Mouse (Mus musculus): Measurements from ENCODE around the gene Eif1b.

Eif1b gene

GRCm38 (mm10) chr9:120492010-120492399 is at the start of gene Eif1b:
Eif1b (plus strand) TSS chr9:120492232.
- DNase-seq (ENCODE audit: low spot score in 2 of 2): no peak

DNA sequence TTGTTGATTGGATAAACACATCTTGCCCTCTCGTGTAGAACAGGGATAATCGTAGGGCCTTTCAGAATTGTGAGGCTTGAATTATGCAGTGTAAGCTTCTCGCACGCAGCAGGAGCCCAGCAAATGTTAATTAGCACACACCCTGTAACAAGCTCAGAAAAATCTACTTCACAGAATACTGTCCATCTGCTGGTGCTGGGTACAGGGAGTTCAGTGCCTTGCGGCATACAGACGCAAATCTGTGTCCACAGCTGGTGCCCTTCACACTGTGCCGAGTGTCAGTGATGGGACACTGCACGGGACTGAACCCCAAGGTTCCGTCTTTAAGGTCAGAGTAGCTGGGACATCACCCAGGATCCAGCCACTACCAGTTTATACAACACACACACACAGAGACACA is 47.4 kb upstream of the Eif1b start:
- DNase-seq (ENCODE audit: low spot score in 2 of 2): peak; percentile 21 to 36

DNA sequence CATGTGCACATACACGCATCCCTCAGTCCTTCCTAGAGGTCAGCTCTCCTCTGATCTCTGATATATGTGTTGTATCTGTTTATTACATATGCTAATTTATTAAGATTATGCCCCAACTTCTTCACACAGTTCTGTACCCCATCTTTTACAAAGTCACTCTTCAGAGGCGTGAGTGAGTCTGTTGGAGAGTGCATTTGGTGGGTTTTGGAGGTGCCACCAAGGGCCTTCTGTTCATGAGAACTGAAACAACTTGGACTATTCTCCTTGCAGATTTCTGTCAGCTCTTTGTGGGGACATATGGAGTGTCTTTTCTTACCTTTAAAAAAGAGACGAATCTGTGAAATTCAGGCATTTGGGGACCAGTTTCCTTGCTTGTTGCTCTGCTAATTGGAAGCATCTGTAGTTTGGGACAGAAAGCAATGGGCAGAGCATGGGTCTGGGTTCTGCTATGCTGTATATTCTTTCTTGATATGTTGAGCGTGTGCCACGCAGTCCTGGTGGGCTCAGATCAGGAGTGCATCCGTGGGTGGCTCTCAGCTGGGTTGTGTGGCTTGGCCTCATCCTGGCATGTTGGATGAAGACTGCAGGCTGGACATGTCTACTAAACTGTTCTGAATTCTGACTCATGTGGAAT is 42.2 kb upstream of the Eif1b start:
- no peak for DNase-seq (ENCODE audit: low spot score in 2 of 2)

DNA sequence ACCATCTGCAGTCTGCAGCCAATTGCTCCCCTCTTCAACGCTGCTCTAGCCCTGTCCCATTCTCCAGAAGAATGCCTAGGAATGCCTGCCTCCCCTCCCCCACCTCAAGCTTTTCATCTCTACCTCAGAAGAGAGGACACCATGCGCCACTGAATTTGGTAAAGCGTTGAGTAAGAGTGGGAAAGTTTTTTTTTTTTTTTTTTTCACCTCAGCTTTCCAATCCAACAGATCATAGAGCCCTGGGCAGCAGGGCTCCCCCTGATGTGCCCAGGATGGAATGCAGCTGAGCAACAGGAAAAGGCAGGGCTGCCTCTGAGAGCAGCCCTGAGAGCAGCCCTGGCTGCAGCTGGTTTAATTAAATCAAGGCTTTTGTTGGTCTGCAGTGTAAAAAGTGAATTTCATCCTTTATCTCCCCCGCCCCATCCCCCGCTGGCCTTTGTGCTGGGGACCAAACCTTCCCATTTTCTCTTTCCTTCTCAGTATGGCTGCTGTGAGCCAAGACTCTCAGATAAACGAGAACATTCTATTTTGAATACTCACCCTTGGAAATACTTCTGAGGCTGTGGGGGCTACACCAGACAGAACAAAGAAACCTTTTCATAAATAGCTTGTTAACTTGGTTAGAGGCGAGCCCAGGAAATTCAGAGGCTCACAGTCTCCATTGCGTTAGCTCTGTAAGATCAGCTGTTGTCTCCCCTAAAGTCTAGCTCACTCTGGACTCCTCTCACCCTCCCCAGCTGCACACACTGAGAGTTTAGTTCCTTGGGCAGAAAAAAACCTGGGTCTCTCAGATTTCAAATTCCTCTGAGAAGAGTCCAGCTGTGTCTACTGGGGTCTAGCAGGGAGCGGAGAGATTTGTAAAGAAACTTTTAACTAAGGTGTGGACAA is 36.0 kb upstream of the Eif1b start:
- peak in 1 of 2 experiments; percentile 43 for DNase-seq (ENCODE audit: low spot score in 2 of 2)

DNA sequence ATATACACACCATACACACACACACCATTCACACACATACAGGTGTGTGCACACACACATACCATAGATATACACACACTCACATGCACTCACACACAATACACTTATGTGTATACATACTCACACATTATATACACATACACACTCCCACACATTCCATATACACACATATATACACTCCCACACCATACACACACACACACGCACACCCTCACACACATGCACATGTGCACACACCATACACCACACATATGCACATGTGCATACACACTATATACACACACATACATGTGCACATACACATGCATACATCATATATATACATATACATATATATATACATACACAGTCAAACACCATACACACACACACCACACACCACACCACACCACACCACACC is 21.6 kb upstream of the Eif1b start:
- DNase-seq (ENCODE audit: low spot score in 2 of 2): no peak

GRCm38 (mm10) chr9:120481644-120482043 is 10.4 kb upstream of the Eif1b start:
- DNase-seq (ENCODE audit: low spot score in 2 of 2): no peak

DNA sequence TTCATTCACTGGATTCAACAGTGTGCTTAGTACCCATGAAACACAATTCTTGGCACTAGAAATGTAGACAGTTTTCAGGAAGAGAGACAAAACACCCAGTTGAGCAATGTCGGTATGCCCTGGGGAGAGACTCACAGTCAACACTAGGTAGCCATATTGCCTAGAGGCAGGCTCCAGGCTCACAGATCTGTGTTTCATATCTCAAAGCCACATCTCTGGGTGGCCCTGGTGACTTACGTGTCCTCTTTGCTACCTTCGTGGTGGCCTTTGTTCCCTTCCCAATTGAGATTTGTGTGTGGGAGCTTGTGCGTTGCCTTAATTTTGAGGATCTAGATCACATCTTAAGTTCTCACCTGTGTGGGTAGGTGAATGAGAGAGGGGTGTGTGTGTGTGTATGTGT is 9.7 kb upstream of the Eif1b start:
- no peak for DNase-seq (ENCODE audit: low spot score in 2 of 2)

GRCm38 (mm10) chr9:120483101-120483500 is 8.9 kb upstream of the Eif1b start:
- no peak for DNase-seq (ENCODE audit: low spot score in 2 of 2)

DNA sequence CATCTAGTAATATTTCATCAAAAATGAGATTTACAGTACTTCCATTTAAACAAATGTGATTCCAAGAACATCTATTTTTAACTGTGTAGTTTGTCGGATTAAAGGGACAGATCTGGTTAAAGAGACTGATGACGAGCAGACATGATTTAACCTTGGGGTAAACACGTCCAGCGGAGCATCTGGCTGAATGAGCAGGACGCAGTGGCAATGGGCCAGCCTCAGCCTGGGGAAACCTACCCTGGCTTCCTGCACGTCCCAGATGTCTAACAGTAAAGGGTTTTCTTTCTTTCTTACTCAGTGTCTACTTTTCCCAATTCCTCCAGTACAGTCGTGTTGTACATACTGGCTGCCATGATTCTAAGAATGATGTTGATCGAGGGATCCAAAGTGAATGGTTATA is 5.0 kb upstream of the Eif1b start:
- DNase-seq (ENCODE audit: low spot score in 2 of 2): no peak

- no peak for DNase-seq (ENCODE audit: low spot score in 2 of 2)
Measured at GRCm38 (mm10) chr9:120491509-120491908, 523 bp upstream of the Eif1b start.

DNA sequence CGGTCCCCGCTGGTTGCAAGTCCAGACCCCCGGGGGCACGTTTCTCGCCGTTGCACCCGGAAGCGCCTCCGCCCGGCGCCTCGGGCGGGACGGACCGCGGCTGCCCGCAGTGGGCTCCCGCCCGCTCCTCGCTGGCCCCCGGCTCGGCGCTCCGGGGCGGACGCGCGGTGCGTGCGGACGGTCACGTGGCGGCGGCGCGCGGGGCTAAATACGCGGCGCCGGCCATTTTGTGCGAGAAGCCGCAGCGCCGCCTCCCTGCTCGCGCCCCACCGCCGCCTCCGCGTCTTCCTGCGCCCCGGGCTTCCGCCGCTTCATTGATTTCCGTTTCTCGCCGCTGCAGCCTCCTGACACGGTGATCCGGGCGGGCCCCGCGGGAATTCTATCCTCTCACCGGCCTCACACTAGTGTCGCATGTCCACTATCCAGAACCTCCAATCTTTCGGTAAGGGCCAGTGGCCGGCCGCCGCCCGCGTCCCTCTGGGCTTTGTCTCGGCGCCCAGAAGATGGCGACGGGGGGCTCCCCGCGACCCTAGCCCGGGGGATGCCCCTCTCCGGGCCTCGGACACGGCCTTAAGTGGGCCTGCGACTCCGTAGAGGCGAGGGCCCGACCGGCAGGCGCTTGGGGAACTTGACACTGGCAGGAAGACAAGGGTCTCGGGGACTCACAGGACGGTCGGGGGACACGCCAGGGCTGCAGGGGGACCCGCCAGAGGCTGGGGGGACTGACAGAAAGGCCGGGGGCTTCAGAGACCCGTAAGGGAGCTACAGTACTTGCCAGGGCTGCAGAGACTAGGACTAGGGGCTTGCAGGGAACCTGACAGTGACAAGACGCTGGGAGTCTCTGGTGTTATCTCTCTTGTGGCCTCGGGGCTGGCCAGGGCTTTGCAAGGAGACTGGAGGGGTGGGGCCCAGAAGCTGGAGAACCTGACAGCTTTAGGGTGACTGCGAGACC is 644 bp downstream of the Eif1b start:
- DNase-seq (ENCODE audit: low spot score in 2 of 2): peak; percentile 74 to 79

DNA sequence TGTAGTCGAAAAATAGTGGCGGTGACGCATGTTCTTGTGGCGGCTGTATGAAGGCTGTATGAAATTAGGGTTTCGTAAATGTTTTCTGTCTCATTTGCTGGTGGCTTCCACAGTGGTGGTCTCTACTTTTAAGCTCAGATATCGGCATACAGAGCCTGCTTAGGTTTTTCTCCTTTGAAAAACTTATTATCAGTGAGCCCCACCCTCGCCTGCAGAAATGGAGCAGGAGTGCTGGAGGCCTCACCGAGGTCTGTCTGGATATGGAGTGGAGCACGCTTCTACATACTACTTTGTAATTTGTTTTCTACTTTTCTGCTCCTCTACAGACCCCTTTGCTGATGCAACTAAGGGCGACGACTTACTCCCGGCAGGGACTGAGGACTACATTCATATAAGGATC is 1.7 kb downstream of the Eif1b start:
- no peak for DNase-seq (ENCODE audit: low spot score in 2 of 2)

GRCm38 (mm10) chr9:120496691-120497090 is 4.7 kb downstream of the Eif1b start:
- peak; percentile 63 to 79 for DNase-seq (ENCODE audit: low spot score in 2 of 2)

DNA sequence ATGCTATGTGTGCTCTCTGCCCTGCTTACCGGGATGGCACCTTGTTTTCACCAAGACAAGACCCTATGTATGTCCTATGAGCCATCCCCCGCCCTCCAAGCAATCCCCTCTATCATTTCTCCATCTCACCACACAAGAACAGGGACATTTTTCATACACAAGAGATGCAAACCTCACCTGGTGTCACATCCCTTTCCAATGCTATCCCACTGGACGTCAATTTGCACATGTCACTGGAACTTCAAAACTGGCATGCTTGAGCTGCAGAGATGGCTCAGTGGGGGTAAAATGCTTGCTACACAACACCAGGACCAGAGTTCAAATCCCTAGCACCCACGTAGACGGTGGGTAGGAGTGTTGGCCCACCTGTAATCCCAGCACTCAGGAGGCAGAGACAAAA is 6.0 kb downstream of the Eif1b start:
- DNase-seq (ENCODE audit: low spot score in 2 of 2): no peak

DNA sequence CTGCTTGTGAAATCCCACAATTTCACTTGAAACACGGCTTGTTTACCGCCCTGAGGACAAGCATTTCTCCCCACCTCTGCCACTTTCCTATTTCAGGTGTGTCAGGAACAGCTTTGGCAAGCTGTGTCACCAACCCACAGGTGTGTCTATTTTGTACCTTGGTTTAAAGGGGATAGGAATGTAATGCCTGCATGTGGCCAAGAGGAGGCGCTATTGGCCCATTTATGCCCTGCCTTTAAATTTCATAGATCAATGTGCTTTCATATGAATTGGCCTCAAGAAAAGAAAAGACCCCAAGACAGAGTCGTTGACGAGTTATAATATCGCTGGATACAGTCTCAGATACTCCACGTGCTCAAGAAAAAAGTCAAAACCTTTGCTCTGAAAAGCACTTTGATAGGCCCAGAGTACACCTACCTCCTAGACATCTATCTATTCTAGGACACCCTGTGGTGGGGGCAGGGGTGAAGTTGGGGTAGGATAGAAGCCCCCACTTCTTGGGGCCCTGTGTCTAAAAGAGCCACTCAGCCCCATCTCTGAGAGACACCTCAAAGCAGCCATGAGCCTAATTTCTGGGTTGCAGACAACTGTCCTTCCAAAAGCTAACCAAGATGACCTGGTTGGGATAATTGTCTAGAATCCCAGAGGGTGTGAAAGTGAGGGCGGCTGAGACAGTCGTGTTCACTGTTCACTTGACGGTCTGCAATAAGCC is 9.3 kb downstream of the Eif1b start:
- no peak for DNase-seq (ENCODE audit: low spot score in 2 of 2)

DNA sequence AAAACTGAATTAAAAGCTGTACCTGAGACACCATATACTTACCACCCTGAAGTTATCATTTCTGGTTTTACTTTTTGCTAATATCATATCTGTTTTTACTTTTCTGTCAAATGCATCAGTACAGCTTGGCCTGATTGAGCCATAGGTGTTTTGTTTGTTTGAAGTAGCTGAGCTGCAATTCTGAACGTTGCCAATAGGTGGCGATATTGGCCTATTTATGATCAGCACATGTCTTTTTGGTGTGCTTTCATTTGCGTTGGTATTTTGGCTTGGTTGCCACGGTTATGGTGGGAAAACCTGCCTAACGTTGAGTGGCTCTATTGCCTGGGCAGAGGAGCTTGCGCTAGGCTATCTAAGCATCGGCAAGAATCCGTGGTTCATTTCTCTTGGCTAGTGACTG is 10.0 kb downstream of the Eif1b start:
- peak; percentile 73 to 83 for DNase-seq (ENCODE audit: low spot score in 2 of 2)

DNA sequence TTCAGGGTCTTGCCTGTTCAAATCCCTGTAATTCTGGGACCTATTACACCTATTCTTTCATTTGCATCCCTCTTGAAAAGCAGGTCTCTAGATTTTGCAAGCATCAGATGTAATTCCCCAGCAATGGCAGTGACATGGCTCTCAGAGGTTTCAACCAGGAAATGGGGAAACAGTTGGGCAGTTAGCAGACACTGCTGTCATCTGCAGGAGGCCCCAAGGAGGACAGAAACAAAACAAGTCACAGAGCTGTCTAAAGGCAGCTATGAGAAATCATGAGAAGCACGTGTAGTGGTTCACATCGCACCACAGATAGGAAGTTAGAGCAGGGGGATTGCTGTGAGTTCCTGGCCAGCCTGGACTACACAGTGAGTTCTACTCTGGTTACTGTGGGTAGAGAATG is 12.4 kb downstream of the Eif1b start:
- no peak for DNase-seq (ENCODE audit: low spot score in 2 of 2)

DNA sequence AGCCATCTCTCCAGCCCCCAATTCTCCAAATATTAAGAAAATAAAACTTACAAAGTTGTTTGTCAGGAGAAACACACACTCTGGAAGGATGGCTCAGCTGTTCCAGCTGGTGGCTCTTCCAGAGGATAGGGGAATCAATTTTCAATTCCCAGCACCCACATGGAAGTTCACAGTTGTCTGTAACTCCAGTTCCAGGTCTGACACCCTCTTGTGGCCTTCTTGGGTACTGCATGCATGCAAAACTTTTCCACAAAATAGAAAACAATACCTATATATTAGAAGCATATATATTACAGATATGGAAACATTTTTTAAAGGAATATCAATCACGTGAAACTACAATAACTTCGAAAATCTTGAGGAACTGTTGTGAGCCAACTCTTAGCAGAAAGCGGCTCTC is 19.7 kb downstream of the Eif1b start:
- peak in 1 of 2 experiments; percentile 20 for DNase-seq (ENCODE audit: low spot score in 2 of 2)

DNA sequence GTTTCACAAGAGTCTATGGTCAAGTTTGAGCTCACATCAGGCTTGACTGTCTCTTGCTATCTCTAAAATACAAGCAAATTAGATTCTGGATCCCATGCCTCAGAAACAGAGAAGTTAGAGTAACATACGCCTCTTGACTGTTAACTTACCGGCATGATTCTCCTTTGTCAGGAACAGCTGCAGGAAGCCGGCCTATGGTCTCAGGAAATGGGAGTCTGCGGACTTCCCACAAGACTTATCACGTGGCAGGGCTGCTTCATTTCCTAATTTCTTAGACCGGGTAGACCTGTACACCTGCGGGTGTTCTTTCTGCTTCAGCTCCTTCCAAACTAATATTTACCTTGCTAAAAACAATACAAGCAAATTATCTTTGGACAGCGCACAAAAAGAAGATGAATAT is 24.7 kb downstream of the Eif1b start:
- DNase-seq (ENCODE audit: low spot score in 2 of 2): no peak

- no peak for DNase-seq (ENCODE audit: low spot score in 2 of 2)
Measured at GRCm38 (mm10) chr9:120518946-120519345, 26.9 kb downstream of the Eif1b start.

DNA sequence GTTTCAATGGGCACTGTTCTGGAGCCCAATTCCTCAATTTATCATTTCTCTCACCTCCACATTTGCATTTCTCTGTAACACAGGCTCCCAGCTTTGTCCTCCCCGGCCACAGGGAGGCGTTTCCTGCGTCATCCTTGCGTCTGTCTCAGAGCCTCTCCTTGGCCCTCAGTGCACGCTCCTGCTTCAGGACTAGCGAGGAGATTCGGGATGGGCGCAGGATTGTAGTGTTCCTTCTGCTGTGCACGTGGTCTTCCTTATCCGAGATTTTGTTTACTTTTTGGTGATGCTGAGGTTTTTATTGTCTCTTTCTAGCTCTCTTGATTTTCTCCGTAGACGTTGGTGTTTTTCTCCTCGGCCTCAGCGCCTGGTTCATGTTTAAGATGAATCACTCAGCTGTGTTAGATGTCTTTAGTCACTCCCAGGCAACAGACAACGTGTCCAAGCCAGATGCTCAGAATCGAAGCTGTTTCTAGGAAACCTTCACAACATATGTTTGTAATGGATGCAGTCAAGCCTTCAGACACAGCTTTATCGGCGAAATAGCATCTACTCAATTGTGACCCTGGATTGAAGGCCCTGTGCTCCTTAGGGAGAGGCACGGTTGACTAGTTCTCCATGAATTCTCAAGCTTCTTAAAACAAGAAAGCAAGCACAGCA is 27.6 kb downstream of the Eif1b start:
- DNase-seq (ENCODE audit: low spot score in 2 of 2): peak; percentile 47 to 59
